Mouse (Mus musculus) CH12.LX (cell line): Measurements from ENCODE around the gene Gm2888. TPM values are rescaled to one million over a fixed set of nuclear protein-coding genes. Genes with fewer than 3 reads are reported as not detected.
"Not testable (repeated sequence)": the region's sequence is repeated elsewhere in the genome, so short reads cannot be mapped to it uniquely, and the experiment has no call there.

Experiments used
- DNase-seq: peaks from one replicate; pipeline ENCODE4 v3.0.0-alpha.2; 2013; ENCODE audit errors: extremely low read depth
- H3K27ac ChIP-seq: 2 replicates; pipeline ENCODE4 v1.5.1; 2012; ENCODE audit warnings: low read depth, mild to moderate bottlenecking, control low read depth, moderate library complexity; ENCODE audit not compliant: insufficient read depth
- H3K27me3 ChIP-seq: replicated peaks from 2 replicates; pipeline ENCODE3; 2012; ENCODE audit warnings: inconsistent platforms
- H3K36me3 ChIP-seq, 2 experiments: replicated peaks in 1 of 2; 2 replicates each; pipeline versions ENCODE3 to v1.6.1; 2012; ENCODE audit warnings: inconsistent platforms in 1 of 2, low read length in 1 of 2, mild to moderate bottlenecking in 1 of 2, mixed read lengths in 1 of 2, moderate library complexity in 1 of 2; ENCODE audit not compliant: control insufficient read depth in 1 of 2, insufficient read depth in 1 of 2
- H3K4me1 ChIP-seq, 2 experiments: 2 replicates each; pipeline ENCODE4 v1.6.1; 2012; ENCODE audit warnings: inconsistent platforms in 1 of 2, moderate library complexity in 1 of 2; ENCODE audit not compliant: insufficient read depth in 2 of 2, control insufficient read depth in 1 of 2
- H3K4me2 ChIP-seq: 2 replicates; pipeline ENCODE4 v1.6.1; 2012; ENCODE audit warnings: low read depth, mild to moderate bottlenecking, control low read depth; ENCODE audit not compliant: poor library complexity, insufficient read depth, severe bottlenecking
- H3K4me3 ChIP-seq, 3 experiments: fragments of 150-350 bp in 1 of 3; sonication (generic) in 1 of 3; replicated peaks in 1 of 3; 2 replicates each; pipeline versions ENCODE3 to v1.5.1; 2011 to 2012; ENCODE audit warnings: low read depth in 2 of 3, low read length in 2 of 3, mild to moderate bottlenecking in 2 of 3, moderate library complexity in 2 of 3, control low read depth in 1 of 3, improper control_type of control experiment in 1 of 3, inconsistent platforms in 1 of 3, mixed read lengths in 1 of 3; ENCODE audit not compliant: poor library complexity in 1 of 3
- H3K79me2 ChIP-seq: replicated peaks from 2 replicates; pipeline ENCODE4 v1.6.1; 2012; ENCODE audit warnings: mild to moderate bottlenecking, moderate library complexity; ENCODE audit not compliant: control insufficient read depth, poor library complexity, insufficient read depth, severe bottlenecking; ENCODE audit errors: extremely low read depth
- H3K9ac ChIP-seq: 2 replicates; pipeline ENCODE4 v1.6.1; 2012; ENCODE audit warnings: low read depth, mild to moderate bottlenecking, control low read depth, moderate library complexity; ENCODE audit not compliant: insufficient read depth
- H3K9me3 ChIP-seq: replicated peaks from 2 replicates; pipeline ENCODE3; 2012; ENCODE audit warnings: low read length, inconsistent platforms, mixed read lengths
- dilution Hi-C: fragments of 300-500 bp; cut with MboI; formaldehyde crosslinking; loops from 2 replicates; pipeline ENCODE4 v1.14.3; 2020; ENCODE audit warnings: low sequenced_read_pairs; ENCODE audit not compliant: extremely low pct_unique_long_range_greater_than_20kb, extremely low pct_ligation_motif_present
- in situ Hi-C: fragments of 300-500 bp; cut with MboI; formaldehyde crosslinking; loops from 3 replicates; pipeline ENCODE4 v1.14.3; 2019; ENCODE audit warnings: low sequenced_read_pairs, low pct_ligation_motif_present, low pct_unique_long_range_greater_than_20kb, mixed read lengths
- polyA plus RNA-seq: library from polyadenylated mRNA; unstranded; fragments of >175 nt; gene quantifications from 2 replicates; pipeline ENCODE4 v1.2.1, GENCODE M21; 2012; ENCODE audit warnings: low read depth; ENCODE audit not compliant: insufficient read length
- total RNA-seq, 2 experiments: library from RNA; depleted of rRNA; stranded (reverse); fragments of 300-350 nt in 1 of 2; fragments of >200 nt in 1 of 2; gene quantifications; 2 replicates each; pipeline ENCODE4 v1.2.3; 2012 to 2014

Gene Gm2888
- not detected in 2 replicates for total RNA-seq (2012; rRNA removed)
- total RNA-seq (2014; rRNA removed): not detected in 2 replicates
- polyA plus RNA-seq: not detected in 2 replicates

DNA sequence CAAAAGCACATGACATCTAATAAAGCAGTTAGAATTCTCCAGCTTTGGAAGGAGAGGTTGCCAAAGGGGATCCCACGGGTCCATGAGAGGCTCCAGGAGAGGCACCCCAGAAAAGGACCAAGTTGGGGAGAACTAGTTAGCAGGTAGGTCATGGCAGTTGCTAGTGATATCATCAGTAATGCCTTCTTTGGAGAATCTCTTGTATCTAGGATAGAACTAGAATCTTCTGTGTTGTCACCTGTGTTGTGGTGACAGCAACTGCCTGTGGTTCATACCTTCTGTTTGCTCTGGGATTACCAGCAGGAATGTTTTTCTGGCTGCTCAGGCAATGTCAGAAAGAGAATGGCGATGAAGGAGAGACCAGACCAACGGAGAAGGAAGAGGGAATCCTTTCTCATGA lies at the start of gene Gm2888:
Gm2888 (plus strand) TSS at position 301 of the 400 bp plus-strand sequence.
- H3K36me3 ChIP-seq, H3K4me1 ChIP-seq, H3K79me2 ChIP-seq, in situ Hi-C loops, H3K27me3 ChIP-seq, H3K4me3 ChIP-seq, H3K4me2 ChIP-seq, H3K9me3 ChIP-seq, DNase-seq, H3K9ac ChIP-seq, H3K27ac ChIP-seq, dilution Hi-C loops: not testable (repeated sequence)

DNA sequence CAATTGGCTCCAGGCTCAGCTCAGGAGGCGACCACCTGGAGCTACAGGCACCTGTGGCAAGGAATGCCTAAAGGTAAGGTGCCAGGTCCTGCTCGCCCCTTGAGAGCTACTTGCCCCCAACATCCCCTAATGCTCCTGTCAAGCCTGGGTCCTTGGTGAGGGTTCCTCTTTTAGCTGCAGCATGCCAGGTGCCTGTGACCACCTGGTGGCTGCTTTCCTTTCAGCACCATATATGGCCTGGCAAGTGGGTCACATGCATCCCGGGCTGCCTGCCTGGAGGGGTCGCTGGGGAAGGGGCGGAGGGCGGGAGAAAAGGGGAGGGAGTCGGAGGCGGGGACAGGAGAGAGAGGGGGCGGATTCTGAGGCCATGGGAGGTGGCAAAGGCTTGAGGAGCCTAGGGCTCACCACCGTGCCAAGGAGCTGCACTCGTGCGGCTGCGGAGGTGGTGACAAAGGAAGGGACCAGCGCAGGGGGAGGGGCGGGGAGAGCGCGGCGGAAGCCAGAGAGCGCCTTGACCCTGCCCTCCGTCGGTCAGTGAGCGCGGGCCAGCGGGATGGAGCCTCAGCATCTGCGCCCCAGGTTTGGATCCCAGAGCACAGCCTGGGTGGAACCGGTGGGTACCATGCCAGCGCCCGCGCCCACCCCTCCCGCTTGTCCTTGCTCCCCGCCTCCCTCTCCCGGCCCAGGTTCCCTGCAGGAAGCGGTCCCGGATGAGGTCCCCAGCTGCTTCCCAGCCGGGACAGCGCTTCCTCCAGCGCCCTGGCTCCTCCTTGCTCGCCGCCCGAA lies 19.1 kb downstream of the Gm2888 start, which contains the start of gene Gm2897:
Gm2897 (plus strand) TSS at position 559 of the 786 bp plus-strand sequence.
- H3K36me3 ChIP-seq, H3K79me2 ChIP-seq, H3K9ac ChIP-seq, H3K4me1 ChIP-seq, H3K4me3 ChIP-seq, H3K4me2 ChIP-seq, H3K9me3 ChIP-seq, dilution Hi-C loops, DNase-seq, in situ Hi-C loops, H3K27ac ChIP-seq, H3K27me3 ChIP-seq: not testable (repeated sequence)

DNA sequence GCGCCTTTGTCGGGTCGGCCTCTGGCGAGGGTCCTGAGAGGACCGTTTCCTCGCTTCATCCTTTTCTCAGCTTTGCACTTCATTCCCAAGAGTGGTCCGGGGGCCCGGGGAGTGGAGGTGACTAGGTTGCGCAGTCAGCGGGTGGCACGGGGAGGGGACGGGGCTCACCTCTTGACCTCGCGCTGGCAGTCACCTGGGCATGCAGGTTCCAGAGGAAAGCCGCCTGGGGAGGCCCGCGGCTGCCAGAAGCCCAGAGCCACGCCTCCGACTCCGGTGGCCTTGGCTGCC lies 19.7 kb downstream of the Gm2888 start:
- H3K9me3 ChIP-seq, H3K9ac ChIP-seq, H3K4me1 ChIP-seq, H3K79me2 ChIP-seq, H3K27me3 ChIP-seq, in situ Hi-C loops, dilution Hi-C loops, H3K4me2 ChIP-seq, DNase-seq, H3K36me3 ChIP-seq, H3K27ac ChIP-seq, H3K4me3 ChIP-seq: not testable (repeated sequence)

GRCm38 (mm10) chr14:3050087-3050486 lies 20.3 kb downstream of the Gm2888 start:
- dilution Hi-C loops: not testable (repeated sequence)

More at GRCm38 (mm10) chr14:3050087-3050486, 20.3 kb downstream of the Gm2888 start:
- H3K36me3 ChIP-seq, H3K9ac ChIP-seq, H3K4me1 ChIP-seq, H3K79me2 ChIP-seq, H3K4me2 ChIP-seq, H3K4me3 ChIP-seq, H3K27ac ChIP-seq, DNase-seq, H3K9me3 ChIP-seq, H3K27me3 ChIP-seq, in situ Hi-C loops: not testable (repeated sequence)

Other genes with a start within 250 kb of the Gm2888 start
- gene Gm2897, start 19.3 kb downstream of the Gm2888 start, total RNA-seq (2012; rRNA removed): not detected in 2 replicates
- not detected in 2 replicates for gene Gm2897, start 19.3 kb downstream of the Gm2888 start, total RNA-seq (2014; rRNA removed)
- not detected in 2 replicates for gene Gm2897, start 19.3 kb downstream of the Gm2888 start, polyA plus RNA-seq
- not detected in 2 replicates for gene Gm10340, start 104.0 kb downstream of the Gm2888 start, total RNA-seq (2012; rRNA removed)
- not detected in 2 replicates for gene Gm10340, start 104.0 kb downstream of the Gm2888 start, total RNA-seq (2014; rRNA removed)
- gene Gm10340, start 104.0 kb downstream of the Gm2888 start, polyA plus RNA-seq: not detected in 2 replicates
- not detected in 2 replicates for gene Gm5795, start 158.3 kb downstream of the Gm2888 start, total RNA-seq (2012; rRNA removed)
- gene Gm5795, start 158.3 kb downstream of the Gm2888 start, total RNA-seq (2014; rRNA removed): not detected in 2 replicates
- not detected in 2 replicates for gene Gm5795, start 158.3 kb downstream of the Gm2888 start, polyA plus RNA-seq
- gene D830030K20Rik, start 178.5 kb downstream of the Gm2888 start, total RNA-seq (2012; rRNA removed): not detected in 2 replicates
- gene D830030K20Rik, start 178.5 kb downstream of the Gm2888 start, total RNA-seq (2014; rRNA removed): not detected in 2 replicates
- gene D830030K20Rik, start 178.5 kb downstream of the Gm2888 start, polyA plus RNA-seq: 0.29 TPM in 1 of 2 replicates, not detected in the other